Mouse (Mus musculus): ENCODE measurements around the gene Trim8.

GRCm38 (mm10) chr19:46553541-46553955, 52.0 kb downstream of the Trim8 start:
- TF ChIP-seq EP300 (IDR thresholded peaks at IDR 0.05; ENCODE audit: insufficient read depth, low read depth, low read length), result no peak
- TF ChIP-seq POLR2A (IDR thresholded peaks at IDR 0.05; ENCODE audit: insufficient read depth, low read depth, low read length), result no peak
- no peak for TF ChIP-seq CTCF (IDR thresholded peaks at IDR 0.05)
